Mouse (Mus musculus) C2C12 (cell line): ENCODE measurements at regions not wholly inside any gene's neighbourhood (a gene's known extent, or its start where the extent isn't known, plus 50 kb on each side); places are given as distances from the start of the nearest gene placed in this dataset.

ENCODE experiments used
- CEBPB ChIP-seq: IDR thresholded peaks from one replicate; pipeline ENCODE4 v1.6.1; 2011; ENCODE audit warnings: low read depth, mild to moderate bottlenecking, control low read depth, moderate library complexity
- CTCF ChIP-seq: IDR thresholded peaks from one replicate; pipeline ENCODE4 v1.5.1; 2011; ENCODE audit not compliant: control insufficient read depth, insufficient read depth, insufficient read length
- FOSL1 ChIP-seq: IDR thresholded peaks from one replicate; pipeline ENCODE4 v1.8.0; 2011; ENCODE audit warnings: mild to moderate bottlenecking, low read length; ENCODE audit not compliant: poor library complexity, insufficient read depth, severe bottlenecking
- MAX ChIP-seq: IDR thresholded peaks from one replicate; pipeline ENCODE4 v1.6.1; 2011; ENCODE audit warnings: mild to moderate bottlenecking, control low read depth
- MYOD1 ChIP-seq: IDR thresholded peaks from one replicate; pipeline ENCODE4 v1.6.1; 2011; ENCODE audit warnings: low read depth; ENCODE audit not compliant: control insufficient read depth, insufficient read length
- MYOG ChIP-seq: IDR thresholded peaks from one replicate; pipeline ENCODE4 v1.6.1; 2011; ENCODE audit not compliant: control insufficient read depth, insufficient read length; ENCODE audit errors: extremely low read depth
- USF1 ChIP-seq: IDR thresholded peaks from one replicate; pipeline ENCODE4 v1.6.1; 2011; ENCODE audit warnings: low read depth, mild to moderate bottlenecking, control low read depth, moderate library complexity

GRCm38 (mm10) chr14:25377554-25377899 is 81.5 kb upstream of the Zmiz1 start:
- TF ChIP-seq CTCF (no peak), USF1 (no peak), MAX (no peak), CEBPB (no peak), MYOG (no peak), MYOD1 (no peak), FOSL1 (no peak)
